Mouse (Mus musculus) embryonic facial prominence, embryonic 13.5 days (tissue): ENCODE results near the gene Tnf. TPM values are rescaled to one million over a fixed set of nuclear protein-coding genes. Genes with fewer than 3 reads are reported as not detected.

Experiments
- ATAC-seq: fragments of 200-750 bp; cut with Nextera tagmentation; 2 replicates; pipeline ENCODE4 v1.8.0; 2017; ENCODE audit warnings: low read depth; ENCODE audit not compliant: insufficient number of reproducible peaks, insufficient read depth, low FRiP score, low TSS enrichment
- H3K27ac ChIP-seq: fragments of 300-500 bp; sonication (generic); 2 replicates; pipeline ENCODE4 v1.5.1; 2015; ENCODE audit warnings: moderate library complexity, mild to moderate bottlenecking, inconsistent platforms
- H3K27me3 ChIP-seq: fragments of 300-500 bp; sonication (generic); 2 replicates; pipeline ENCODE4 v1.6.1; 2015; ENCODE audit warnings: mild to moderate bottlenecking, inconsistent platforms
- H3K36me3 ChIP-seq: fragments of 300-500 bp; sonication (generic); 2 replicates; pipeline ENCODE4 v1.6.1; 2015; ENCODE audit warnings: mild to moderate bottlenecking, inconsistent platforms
- H3K4me1 ChIP-seq: fragments of 300-500 bp; sonication (generic); 2 replicates; pipeline ENCODE4 v1.6.1; 2015; ENCODE audit warnings: inconsistent platforms
- H3K4me2 ChIP-seq: fragments of 300-500 bp; sonication (generic); 2 replicates; pipeline ENCODE4 v1.6.1; 2015; ENCODE audit warnings: moderate library complexity, mild to moderate bottlenecking, inconsistent platforms
- H3K4me3 ChIP-seq: fragments of 300-500 bp; sonication (generic); 2 replicates; pipeline ENCODE4 v1.5.1; 2015; ENCODE audit warnings: mild to moderate bottlenecking, inconsistent platforms
- H3K9ac ChIP-seq: fragments of 300-500 bp; sonication (generic); 2 replicates; pipeline ENCODE4 v1.6.1; 2015; ENCODE audit warnings: mild to moderate bottlenecking, inconsistent platforms
- H3K9me3 ChIP-seq: fragments of 300-500 bp; sonication (generic); 2 replicates; pipeline ENCODE4 v1.6.1; 2016; ENCODE audit warnings: inconsistent platforms
- WGBS: fragments of 180-500 bp; shearing (Covaris S2); methylation state at CpG from one replicate; pipeline ENCODE4 v1.1.7; 2015; ENCODE audit warnings: mixed read lengths; 5-methylcytosine and 5-hydroxymethylcytosine counted together
- polyA plus RNA-seq: library from polyadenylated mRNA; unstranded; fragments of >200 nt; fragmentation: Nextera tagmentation; extraction: Ambion mirVana; gene quantifications from 2 replicates; pipeline ENCODE4 v1.2.1, GENCODE M21; 2015

Gene Tnf
- polyA plus RNA-seq, 1 experiment from 2014 or later = 0.37 TPM

DNA sequence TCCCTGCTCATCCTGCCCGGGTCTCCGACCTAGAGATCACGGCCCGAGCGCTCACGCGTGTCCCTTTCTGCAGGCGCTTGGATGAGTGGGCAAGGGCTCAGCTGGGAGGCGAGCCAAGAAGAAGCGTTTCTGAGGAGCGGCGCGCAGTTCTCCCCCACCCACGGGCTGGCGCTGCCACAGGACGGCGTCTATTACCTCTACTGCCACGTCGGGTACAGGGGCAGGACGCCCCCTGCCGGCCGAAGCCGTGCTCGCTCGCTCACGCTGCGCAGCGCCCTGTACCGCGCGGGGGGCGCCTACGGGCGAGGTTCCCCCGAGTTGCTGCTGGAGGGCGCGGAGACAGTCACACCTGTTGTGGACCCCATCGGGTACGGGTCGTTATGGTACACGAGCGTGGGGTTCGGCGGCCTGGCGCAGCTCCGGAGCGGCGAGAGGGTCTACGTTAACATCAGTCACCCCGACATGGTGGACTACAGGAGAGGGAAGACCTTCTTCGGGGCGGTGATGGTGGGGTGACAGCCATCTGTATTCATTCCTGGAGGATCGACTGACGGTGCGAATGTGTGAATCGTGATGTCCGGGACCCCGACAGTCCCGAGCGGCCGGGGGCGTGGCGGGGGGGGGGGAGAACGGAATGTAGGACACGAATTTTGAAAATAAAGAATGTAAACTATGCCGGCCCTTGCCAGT, 6.0 kb downstream of the Tnf start:
- peak; percentile 80 for ATAC-seq
- Histone ChIP-seq H3K9me3 (no peaks in the 10 kb centered on the region), H3K4me1 (peaks cover 14% of the 10 kb centered on the region; the same call in 1 of the 2 replicates), H3K27me3 (peaks cover 71% of the 10 kb centered on the region), H3K9ac (peak overlapping the region; percentile 69), H3K4me3 (peak overlapping the region; percentile 49), H3K36me3 (no peaks in the 10 kb centered on the region), H3K4me2 (peak overlapping the region; percentile 77), H3K27ac (no peak overlapping the region)
- 2% methylated on average over 66 of the region's 66 CpGs for WGBS

- ATAC-seq = no peak
These were observed 6.8 kb downstream of the Tnf start for GRCm38 (mm10) chr17:35194844-35195630.

DNA sequence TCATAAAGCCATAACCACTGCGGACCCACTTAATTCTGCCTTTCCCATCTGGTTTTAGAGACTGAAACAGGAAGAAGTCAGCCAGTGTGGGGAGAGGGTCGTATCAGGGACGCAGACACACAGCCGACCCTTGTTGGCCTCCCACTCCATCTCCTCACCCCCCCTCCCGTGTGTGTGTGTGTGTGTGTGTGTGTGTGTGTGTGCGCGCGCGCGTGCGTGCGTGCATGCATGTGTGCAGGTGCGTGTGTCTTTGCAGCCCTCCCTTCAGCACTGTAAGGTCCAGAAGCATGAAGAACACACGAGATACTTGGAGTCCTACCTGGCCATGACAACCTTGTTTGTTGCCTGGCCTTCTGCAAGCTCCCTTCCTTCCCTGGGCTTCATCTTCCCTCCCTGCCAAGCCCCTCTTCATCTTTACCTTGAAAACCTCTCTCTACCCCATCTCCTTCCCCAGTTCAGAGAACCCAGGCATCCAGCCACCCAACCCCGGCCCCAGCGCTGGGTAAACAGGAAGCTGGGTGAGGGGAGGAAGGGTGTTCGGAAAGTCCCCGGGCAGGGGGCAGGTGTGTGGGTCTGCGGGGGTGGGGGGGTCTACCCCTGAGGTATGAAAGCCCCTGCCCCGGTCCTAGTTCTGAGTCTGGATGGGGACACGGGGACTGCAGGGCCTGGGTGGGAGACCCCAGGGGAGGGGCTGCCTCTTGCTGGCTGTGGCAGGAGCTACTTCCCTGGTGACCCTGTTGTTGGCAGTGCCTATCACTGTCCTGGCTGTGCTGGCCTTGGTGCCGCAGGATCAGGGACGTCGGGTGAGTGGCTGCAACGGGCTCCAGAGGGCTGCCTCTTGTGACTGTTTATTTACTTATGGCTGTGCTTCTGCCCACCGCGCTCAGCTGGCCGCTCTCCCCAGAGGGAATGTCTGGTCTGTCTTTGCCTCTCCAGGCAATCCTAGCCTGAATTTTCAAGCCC, 7.6 kb downstream of the Tnf start, which contains the start of gene Ltb:
Gene Ltb (plus strand): TSS at position 559 of the 963 bp plus-strand sequence.
- Histone ChIP-seq H3K27ac (no peak within 1 kb of the TSS), H3K4me2 (peak within 1 kb of the TSS; percentile 77), H3K4me1 (peaks cover 14% of the 10 kb centered on the region; the same call in 1 of the 2 replicates), H3K36me3 (no peaks in the 10 kb centered on the region), H3K9me3 (no peaks in the 10 kb centered on the region), H3K27me3 (peaks cover 54% of the 10 kb centered on the region), H3K9ac (peak within 1 kb of the TSS; percentile 69), H3K4me3 (peak within 1 kb of the TSS; percentile 49)
- WGBS = 59% methylated on average over 25 of the region's 28 CpGs
- no peak for ATAC-seq

More at GRCm38 (mm10) chr17:35194844-35195630, 6.8 kb downstream of the Tnf start:
- Histone ChIP-seq H3K27ac (no peak overlapping the region), H3K4me3 (peak overlapping the region; percentile 49), H3K4me2 (peak overlapping the region; percentile 77), H3K36me3 (no peaks in the 10 kb centered on the region), H3K27me3 (peaks cover 63% of the 10 kb centered on the region), H3K9ac (peak overlapping the region; percentile 69), H3K4me1 (peaks cover 14% of the 10 kb centered on the region; the same call in 1 of the 2 replicates), H3K9me3 (no peaks in the 10 kb centered on the region)
- 42% methylated on average over 19 of the region's 19 CpGs for whole genome bisulfite sequencing

GRCm38 (mm10) chr17:35192924-35193323, 8.9 kb downstream of the Tnf start:
- H3K36me3 ChIP-seq = no peaks in the 10 kb centered on the region
- H3K27ac ChIP-seq = no peak overlapping the region
- H3K27me3 ChIP-seq = peaks cover 44% of the 10 kb centered on the region
- ATAC-seq = no peak
- no peak overlapping the region for H3K9ac ChIP-seq
- peaks cover 14% of the 10 kb centered on the region; the same call in 1 of the 2 replicates for H3K4me1 ChIP-seq
- H3K4me2 ChIP-seq = no peak overlapping the region
- WGBS = 82% methylated on average over 5 of the region's 5 CpGs
- no peak overlapping the region for H3K4me3 ChIP-seq
- no peaks in the 10 kb centered on the region for H3K9me3 ChIP-seq

DNA sequence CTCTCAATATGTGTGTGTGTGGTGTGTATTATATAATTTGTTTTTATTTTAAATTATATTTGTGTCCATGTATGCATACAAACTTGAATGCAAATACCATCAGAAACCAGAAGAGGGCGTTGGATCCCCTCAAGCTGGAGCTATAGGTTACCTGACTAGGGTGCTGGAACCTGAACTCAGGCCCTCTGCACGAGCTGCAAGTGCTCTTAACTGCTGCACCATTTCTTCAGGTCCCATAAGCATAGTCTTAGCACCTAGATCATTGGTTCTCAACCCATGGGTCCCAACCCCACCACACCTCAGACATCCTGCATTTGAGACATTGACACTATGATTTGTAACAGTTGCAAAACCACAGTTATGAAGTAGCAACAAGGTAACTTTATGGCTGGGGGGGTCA, 10.1 kb downstream of the Tnf start:
- no peak overlapping the region for H3K4me2 ChIP-seq
- no peaks in the 10 kb centered on the region for H3K36me3 ChIP-seq
- no peak overlapping the region for H3K27ac ChIP-seq
- no peak for ATAC-seq
- WGBS = 61% methylated on average over 2 of the region's 2 CpGs
- H3K27me3 ChIP-seq = peaks cover 36% of the 10 kb centered on the region
- H3K4me1 ChIP-seq = peaks cover 15% of the 10 kb centered on the region; the same call in 1 of the 2 replicates
- H3K9me3 ChIP-seq = no peaks in the 10 kb centered on the region
- no peak overlapping the region for H3K4me3 ChIP-seq
- H3K9ac ChIP-seq = no peak overlapping the region

DNA sequence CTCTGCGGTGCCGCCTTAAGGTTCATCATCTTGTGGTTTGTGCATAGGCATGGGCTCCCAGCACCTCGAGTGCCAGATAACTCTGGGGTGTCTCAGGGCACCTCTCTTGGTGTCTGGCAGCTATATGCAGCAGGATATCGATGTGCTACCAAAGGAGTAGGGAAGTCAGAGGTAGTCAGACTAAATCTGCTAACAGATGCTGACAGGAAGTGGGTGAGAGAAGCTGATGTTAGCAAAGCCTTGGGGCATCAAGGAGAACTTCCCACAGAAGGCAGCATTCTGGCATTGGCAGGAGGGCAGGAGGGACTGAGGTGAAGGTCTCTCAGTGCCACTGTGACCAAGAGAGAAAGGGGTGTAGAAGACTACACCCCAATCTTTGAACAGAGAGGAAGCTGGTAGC, 11.7 kb downstream of the Tnf start:
- Histone ChIP-seq H3K4me3 (no peak overlapping the region), H3K27me3 (peaks cover 20% of the 10 kb centered on the region), H3K36me3 (no peaks in the 10 kb centered on the region), H3K4me1 (peaks cover 13% of the 10 kb centered on the region), H3K27ac (no peak overlapping the region), H3K4me2 (no peak overlapping the region), H3K9me3 (no peaks in the 10 kb centered on the region), H3K9ac (no peak overlapping the region)
- WGBS = 63% methylated on average over 4 of the region's 4 CpGs
- no peak for ATAC-seq

DNA sequence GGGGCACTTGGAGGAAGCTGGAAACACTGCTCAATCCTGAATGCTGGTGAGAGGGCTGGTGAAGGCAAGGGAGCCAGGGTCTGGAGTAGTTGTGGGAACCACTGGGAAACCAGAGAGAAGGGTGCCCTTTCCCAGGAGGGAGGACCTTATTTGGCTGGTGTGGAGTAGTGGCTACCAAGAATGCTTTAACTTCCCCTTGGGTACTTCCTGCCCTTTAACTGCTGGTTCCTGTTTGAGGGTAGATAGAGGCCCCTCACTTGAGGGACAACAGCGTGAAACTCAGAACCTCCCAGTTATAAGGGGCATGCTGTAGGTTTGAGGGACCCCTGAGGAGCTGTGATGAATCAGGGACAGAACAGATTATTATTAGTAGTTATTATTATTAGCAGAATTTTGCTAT, 12.6 kb downstream of the Tnf start:
- WGBS = 65% methylated on average over 1 of the region's 1 CpGs
- no peak overlapping the region for H3K4me3 ChIP-seq

DNA sequence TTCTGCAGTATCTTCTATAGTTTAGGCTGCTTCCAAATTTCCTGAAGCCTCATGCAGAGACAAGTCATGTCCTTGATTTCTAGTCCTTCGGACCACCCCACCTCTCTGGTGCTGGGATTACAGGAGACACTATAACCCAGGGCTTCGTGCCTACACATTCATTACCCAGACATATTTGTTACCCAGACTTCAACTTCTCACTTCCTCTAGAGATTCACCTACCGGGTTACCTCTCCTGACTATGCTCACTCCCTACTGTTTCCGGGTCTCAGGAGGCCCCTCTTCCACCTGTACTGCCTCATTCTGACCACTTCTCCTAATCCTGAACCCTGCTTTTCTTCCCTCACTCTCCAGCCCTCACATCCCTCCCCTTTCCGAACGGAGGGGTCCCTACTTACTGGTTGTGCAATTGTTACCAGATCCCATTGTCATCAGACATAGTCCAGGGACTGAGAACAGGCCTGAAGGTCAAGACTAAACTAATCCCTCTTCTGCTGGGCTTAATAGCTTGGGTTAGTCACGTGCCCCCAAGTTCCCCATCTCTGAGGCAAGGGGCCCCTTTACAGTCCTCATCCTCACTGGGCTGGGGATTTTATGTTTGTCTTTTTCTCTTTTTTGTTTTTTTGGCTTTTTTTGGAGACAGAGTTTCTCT, 13.7 kb downstream of the Tnf start, which contains the start of gene Lst1:
Gene Lst1 (minus strand): TSS at position 481 of the 652 bp plus-strand sequence.
- Histone ChIP-seq H3K36me3 (no peaks in the 10 kb centered on the region), H3K9me3 (no peaks in the 10 kb centered on the region), H3K4me3 (no peak within 1 kb of the TSS), H3K9ac (no peak within 1 kb of the TSS), H3K27me3 (0 out of 2 replicates have a peak, but pooled peaks cover under 1% of the 10 kb centered on the region), H3K4me2 (no peak within 1 kb of the TSS), H3K27ac (peak within 1 kb of the TSS; percentile 7; the same call in 1 of the 2 replicates), H3K4me1 (peaks cover 9% of the 10 kb centered on the region)
- ATAC-seq = no peak
- 76% methylated on average over 7 of the region's 7 CpGs for WGBS

More for the DNA sequence above, 12.6 kb downstream of the Tnf start:
- Histone ChIP-seq H3K36me3 (no peaks in the 10 kb centered on the region), H3K4me1 (peaks cover 11% of the 10 kb centered on the region), H3K9ac (no peak overlapping the region), H3K27me3 (peaks cover 11% of the 10 kb centered on the region), H3K27ac (no peak overlapping the region), H3K9me3 (no peaks in the 10 kb centered on the region), H3K4me2 (no peak overlapping the region)
- no peak for ATAC-seq

DNA sequence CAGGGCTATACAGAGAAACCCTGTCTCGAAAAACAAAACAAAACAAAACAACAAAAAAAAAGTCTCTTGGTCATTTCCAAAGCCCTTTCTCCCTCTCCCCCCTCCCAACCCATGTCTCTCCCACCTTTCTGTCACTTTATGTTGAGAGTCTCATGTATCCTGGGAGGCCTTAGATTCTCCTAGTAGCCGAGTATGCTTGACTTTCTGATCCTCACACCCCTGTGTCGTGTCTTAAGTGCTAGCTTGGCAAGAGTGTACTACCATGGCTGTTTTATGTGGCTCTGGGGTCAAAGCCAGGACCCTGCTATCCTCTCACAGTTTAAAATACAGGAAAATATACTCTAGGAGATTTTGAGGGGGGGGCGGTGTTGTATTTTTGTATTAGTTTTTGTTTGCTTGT, 14.5 kb downstream of the Tnf start:
- Histone ChIP-seq H3K4me3 (no peak overlapping the region), H3K36me3 (no peaks in the 10 kb centered on the region), H3K9ac (no peak overlapping the region), H3K4me2 (no peak overlapping the region), H3K9me3 (no peaks in the 10 kb centered on the region), H3K4me1 (peaks cover 9% of the 10 kb centered on the region), H3K27me3 (no peaks in the 10 kb centered on the region), H3K27ac (peak overlapping the region; percentile 7; the same call in 1 of the 2 replicates)
- WGBS = 70% methylated on average over 4 of the region's 4 CpGs
- ATAC-seq = no peak

DNA sequence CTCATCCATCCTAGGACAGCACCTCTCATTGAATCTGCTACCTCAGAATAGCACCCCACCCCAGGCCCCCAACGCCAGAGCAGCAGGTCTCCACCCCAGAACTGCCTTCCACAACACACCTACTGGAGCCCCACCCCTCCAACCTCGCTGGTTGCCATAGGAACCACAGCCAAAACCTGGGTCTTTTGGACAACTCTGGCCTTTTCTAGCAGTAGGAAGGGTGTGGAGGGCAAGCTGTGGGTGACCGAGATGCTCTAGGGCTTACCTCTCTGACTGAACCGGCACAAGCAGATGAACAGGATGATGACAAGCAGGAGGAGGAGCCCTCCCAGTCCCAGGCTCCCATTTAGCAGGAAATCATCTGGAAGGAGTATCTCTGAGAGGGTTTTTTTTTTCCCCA, 15.1 kb downstream of the Tnf start:
- H3K9ac ChIP-seq = no peak overlapping the region
- no peaks in the 10 kb centered on the region for H3K36me3 ChIP-seq
- no peaks in the 10 kb centered on the region for H3K27me3 ChIP-seq
- H3K27ac ChIP-seq = peak overlapping the region; percentile 84
- no peaks in the 10 kb centered on the region for H3K9me3 ChIP-seq
- under 1% methylated on average over 4 of the region's 4 CpGs for WGBS
- H3K4me2 ChIP-seq = peak overlapping the region; percentile 60
- ATAC-seq = no peak; the same call in 1 of the 2 replicates
- H3K4me3 ChIP-seq = peak overlapping the region; percentile 44
- H3K4me1 ChIP-seq = peaks cover 9% of the 10 kb centered on the region
